Mouse (Mus musculus): ENCODE results near the gene Prune2.
"Not testable (repeated sequence)": the region's sequence is repeated elsewhere in the genome, so short reads cannot be mapped to it uniquely, and the experiment has no call there.

Gene Prune2

DNA sequence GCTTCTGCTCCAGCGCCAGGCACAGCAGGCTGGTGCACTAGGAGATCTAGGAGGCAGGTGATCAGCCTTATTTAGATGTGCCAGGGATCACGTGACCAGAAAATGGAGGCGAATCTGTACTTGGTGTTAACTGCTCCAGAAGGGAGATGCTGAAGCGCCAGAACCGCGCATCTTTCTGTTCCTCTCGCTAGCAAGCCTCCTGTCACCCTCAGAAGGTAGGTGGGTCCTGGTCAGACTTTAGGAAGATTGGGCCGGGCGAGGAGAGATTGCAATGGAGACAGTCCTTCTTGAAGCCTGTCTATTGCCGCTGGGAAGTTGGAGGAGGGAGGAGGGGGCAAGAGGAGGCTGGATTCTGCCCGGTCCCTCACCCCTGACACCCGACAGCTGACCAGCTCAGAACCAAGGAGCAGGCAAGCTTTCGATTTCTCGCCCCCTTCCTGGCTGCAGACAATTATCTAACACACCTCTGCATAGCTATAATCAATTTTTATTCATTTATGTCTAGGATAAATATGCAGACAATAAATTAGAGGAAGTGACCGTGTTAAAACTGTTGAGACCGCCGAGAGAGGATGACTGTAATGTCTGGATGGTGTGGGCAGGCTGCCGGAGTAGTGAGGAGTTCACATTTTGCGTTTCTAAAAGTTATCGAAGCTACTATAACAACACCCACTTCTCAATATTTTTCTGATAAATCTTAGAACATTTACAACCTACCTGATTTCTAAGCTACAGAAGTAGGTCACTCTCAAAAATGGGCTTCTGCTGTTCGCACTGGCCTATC, 181.0 kb downstream of the Prune2 start:
- DNase-seq = peak; percentile 88

DNA sequence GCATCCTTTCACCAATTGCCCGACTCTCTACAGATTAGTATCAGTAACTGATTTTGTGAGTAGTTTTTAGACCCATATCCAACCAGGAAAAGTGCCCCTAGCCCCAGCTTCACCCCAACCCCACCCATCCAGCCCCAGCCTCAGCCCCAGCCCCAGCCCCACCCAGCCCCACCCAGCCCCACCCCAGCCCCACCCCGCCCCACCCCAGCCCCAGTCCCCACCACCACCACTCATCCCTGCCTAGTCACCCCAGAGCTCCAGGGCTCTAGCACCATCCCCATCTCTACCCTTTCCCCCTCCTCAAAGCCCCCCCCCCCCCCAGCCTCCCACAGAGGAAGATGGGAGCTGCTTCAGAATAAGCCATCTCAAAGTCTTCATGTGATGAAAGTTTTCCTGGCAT, 181.7 kb downstream of the Prune2 start:
- no peak for DNase-seq

DNA sequence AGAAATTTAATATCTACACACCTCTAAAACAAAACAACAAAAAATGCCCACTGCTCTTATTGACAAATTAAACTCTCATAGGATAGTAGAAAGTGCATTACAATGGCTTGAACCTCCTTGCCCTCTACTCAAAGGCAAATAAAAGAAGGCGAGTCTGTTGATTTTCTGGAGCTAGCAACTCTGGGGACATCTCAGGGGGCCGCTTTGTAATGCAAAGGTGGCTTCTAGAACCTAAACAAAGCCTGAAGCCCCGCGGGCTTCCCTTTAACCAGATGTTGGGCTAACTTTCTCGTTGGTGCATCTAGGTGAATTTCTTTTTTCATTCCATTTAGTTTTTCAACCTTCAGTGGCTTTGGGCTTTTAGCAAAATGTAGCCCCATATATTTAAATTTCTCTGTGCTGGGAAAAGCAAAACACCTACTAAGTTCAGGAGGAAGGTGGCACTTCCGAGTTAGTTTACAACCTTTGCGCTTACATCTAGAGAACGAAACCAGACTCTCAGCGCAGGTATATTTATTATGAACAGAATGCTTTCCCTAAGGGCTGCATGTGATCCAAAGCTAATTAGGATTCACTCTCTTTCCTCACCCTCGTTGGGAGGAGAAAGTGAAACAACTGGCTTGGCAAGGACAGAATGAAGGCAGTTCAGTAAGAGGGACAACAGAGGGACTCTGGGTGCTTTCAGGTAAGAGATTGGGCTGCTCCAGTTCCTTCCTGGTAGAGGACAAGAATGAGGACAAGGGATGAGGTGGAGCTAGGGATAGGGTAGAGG, 182.4 kb downstream of the Prune2 start:
- DNase-seq = no peak

DNA sequence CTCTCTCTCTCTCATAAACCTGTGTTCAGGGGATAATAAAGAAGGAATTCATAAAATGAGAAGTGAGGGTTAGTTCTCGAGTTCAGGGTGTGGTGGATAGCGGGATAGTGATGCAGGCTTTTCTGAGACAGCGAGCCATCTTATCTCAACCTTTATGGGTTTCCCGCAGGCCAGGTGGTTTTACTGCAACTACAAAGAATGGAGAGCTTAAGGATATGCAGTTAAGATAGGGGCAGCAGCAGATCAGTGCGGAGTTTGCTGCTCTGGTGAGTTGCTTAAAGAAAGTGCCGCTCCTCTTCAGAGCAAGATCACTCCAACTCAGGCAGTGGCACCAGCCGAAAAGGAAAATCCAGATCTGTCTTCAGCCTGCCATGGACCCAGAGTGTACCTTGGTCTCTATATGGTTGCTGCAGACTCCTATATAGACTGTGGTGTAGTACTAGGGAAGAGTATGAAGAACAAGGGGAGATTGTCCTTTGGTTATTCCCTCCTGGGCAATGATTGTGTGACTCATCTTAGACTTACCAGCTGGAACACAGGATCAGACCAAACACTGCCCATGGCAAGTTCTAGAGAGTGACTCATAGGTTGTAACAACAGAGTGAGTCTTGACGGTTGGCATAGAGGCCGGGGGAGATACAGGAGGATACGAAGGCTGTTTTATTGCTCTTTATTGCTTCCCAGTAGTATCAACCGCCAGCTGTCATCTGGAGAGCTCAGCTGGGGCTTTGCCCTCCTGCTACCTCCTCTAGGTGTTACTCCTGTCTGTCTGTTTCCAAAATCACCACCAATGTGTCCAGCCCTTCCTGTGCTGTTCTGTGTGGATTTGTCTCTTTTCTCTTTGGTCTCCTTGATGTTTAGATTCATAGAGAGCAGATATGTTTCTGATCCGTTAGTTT, 184.3 kb downstream of the Prune2 start:
- no peak for DNase-seq

DNA sequence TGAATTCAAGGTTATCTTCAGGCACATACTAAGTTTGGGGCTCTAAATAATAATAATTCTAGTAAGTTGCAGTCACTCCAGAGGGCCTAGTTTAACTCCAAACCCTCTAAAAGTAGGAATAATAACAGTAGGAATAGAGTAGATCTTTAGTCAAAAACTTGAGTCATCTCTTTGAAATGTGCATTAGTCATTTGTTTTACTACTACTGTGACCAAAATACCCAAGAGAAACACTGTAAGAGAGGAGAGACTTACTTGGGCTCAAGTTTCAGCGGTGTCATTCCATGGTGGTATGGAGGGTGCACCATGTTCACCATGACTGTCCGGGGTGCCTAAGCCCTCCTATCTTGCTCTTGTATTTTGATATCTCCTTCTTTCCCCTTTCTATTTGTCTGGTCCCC, 187.3 kb downstream of the Prune2 start:
- no peak for DNase-seq

DNA sequence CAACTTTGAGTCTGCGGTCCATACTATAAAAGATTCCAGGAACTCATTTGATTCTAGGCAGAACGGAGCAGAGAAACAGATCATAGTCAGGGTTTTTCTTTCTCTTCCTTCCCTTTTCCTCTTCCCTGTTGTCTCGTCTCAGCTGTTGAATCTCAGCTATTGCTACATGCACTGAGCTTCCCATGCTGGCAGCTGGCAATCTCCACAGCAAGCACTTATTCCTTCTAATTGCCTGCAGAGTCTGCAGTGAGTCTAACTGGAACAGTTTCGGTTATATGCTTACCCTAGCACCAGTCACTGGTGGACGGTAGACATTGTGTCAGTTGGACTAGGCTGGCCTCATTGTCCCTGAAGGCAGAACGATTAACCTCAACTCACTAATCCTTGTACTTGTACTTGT, 188.3 kb downstream of the Prune2 start:
- DNase-seq = no peak

DNA sequence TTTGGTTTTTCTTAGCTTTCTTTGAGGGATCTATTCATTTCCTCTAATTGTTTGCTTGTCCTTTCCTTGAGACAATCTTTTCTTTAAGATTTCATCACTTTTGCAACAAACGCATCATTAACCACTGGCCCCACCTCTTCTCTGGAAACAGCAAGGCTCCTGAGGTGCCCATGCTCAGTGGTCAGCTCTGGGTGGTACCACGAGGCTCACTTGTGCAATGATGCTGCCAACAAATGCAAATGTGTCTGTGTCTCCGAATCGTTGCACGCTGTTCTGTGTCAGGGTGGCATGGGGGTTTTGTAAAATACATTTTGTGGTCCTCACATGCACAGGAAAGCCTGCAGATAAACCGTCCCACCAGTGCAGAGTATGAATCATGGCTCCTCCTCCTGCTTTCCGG, 194.1 kb downstream of the Prune2 start:
- no peak for DNase-seq

DNA sequence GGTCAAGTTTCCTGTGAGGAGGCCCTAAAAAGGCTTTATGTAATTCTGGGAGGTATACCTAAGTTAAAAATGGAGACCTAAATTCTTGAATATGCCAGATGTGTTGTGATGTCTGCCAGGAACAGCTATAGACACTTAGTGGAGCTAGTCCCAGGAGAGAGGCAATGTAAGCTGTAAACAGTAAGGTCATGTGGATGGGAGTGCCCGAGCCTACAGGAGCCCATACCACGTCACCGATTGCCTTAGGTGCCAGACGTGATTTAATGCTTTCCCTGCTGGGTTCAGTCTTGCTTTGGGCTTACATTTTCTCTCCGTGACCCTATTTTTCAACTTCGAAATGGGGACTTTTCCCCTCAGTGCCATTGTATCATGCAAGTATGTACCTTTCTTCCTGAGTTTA, 195.9 kb downstream of the Prune2 start:
- no peak for DNase-seq

DNA sequence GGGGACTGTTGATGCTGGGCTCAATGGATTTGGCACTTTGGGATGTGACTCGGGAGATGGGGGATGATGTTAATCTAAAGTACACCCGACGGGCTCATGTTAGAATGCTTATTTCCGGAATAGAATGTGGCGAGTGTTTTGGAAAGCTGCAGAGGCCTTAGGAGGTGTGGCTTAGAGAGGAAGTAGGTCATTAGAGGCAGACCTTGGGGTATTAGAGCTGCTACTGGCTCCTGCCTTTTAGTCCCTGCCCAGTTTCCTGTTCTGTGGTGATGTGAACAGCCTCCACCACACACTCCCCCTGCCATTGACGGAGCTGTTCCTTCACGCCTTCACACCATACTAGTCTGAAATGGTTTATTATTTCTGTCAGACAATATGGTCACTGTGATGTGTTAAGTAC, 196.5 kb downstream of the Prune2 start:
- no peak for DNase-seq

DNA sequence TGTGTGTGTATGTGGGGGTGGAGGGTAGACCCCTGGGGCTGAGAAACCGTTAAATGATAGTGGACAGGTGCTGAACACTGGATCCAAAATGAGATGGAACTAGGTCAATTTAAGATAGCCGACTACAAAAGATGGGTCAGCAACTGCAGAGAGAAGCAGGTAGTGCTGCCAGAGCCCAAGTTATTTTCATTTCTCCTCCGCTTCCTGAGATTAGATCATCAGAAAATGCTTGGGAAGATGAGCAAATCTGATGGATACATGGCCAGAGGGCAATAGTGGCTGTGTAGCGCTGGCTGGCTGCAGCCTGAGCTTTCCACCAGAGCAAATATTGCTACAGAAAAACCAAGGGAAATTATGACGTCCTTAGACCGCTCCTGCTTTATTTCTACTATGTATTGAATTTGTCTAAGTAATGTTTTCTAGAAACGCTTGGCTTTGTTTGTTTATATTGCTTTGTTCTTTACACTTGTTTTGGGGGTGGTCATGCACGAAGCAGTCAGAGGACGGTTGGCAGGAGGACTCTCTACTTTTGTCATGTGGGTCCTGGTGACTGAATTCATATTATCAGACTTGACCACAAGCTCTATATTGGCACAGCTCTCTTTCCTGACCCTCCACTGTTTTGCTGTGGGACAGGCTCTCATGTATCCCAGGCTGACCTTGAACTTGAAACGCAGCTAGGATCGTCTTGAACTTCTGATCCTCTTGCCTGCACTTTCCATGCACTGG, 198.2 kb downstream of the Prune2 start:
- DNase-seq = peak; percentile 49

DNA sequence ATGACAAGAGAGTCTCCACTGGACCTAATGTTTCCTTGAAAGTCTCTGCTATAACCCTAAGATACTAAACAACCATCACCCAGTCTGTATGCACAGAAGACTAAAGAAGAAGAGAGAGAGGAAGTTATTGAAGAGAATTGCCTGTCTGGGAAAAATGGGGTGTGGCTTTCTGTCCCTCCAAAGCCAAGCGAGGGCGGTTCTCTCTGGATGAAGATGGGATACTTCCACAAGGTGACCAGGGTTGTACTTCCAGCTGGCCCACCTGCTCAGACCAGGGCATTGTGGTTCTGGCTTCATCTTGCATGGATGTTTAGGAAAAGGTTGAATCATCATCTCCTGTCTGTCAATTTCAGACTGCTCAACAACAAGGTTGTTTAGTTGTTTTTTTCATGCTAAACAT, 199.3 kb downstream of the Prune2 start:
- DNase-seq = no peak

DNA sequence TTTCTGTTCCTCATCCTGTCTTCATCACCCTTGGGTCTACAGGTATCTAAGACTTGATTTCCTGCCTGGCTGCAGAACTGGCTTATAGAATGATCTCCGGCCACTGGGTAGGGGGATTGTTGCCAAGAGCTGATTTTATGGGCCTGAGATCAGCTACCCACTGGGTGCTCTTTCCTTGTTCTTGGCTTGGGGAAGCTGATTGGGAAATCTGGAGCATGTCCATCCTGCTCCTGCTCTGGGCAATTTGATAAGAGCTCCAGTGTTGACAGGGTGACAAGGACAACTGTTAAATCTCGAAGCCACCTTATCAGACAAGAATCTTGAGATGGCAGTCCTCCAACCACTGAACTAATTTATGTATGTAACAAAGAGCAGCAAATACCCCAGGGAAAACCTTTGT, 203.8 kb downstream of the Prune2 start:
- peak; percentile 91 for DNase-seq

DNA sequence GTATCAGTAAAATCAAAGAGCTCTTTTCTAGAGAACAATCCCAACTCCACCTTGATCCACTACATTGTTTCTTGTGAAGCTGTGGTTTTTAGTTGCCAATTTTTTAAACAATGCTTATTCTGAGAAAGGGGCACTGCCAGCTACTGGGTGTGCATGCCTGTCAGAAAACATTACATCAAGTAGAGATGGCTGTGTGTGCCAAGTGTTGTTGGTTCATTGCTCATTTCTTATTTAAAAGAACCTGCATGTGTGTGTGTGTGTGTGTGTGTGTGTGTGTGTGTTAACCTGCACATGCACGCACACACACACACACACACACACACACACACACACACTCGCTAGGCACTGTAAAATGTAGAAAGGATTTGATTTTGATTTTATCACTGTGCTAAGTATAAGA, 204.3 kb downstream of the Prune2 start:
- peak; percentile 81 for DNase-seq

DNA sequence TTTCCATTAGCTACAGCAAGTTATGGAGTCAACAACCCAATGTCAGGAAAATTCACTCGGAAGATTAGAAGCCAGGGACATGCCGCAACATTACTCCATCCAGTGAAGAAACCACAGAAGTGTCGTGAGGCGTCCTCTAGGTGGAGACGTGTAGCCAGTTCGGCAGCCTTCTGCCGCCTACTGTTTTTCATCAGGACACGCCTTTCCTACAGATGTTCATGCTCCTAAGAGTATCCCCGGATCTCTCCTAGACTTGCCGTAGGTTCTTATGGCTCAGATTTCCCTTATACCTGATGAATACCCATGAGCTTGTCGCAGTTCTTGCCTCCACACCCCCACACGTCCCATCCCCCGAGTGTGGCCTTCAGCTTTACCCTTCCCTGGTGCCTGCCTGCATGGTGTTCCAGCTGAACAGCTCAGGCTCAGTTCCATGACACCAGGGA, 207.6 kb downstream of the Prune2 start:
- no peak for DNase-seq

DNA sequence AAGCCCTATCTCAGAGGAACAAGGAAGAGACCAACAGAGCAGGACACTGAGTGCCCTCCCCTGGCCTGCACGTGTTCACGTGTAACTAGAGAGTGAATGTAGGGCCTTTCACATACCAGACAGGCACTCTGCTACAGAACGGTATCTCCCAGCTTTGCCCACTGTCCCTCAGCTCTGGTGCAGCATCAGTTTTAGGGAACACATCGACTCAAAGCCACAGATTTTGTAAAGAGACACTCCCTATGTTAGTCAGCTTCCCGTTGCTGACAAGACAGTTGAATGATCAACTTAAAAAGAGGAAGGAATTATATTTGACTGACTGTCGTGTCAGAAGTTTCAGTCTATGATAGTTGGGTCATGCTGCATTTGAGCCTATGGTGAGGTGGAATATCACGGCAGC, 210.4 kb downstream of the Prune2 start:
- DNase-seq = no peak

DNA sequence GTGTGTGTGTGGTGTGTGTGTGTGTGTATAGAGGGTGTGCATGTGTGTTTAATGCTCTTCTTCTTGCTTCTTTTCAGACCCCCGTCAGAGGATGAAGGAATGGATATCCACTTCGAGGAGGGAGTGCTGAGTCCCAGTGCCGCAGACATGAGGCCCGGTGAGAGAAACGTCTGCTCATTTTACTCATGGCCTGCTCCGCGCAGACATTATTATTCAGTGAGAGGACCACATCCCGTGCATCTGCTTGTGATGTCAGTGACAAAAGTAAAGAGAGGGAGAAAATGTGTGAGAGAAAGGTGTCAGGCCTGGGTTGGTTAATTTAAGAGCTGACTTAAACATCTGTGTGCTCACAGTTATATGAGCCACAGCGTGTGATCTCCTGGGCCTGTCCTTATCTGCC, 212.3 kb downstream of the Prune2 start:
- no peak for DNase-seq

DNA sequence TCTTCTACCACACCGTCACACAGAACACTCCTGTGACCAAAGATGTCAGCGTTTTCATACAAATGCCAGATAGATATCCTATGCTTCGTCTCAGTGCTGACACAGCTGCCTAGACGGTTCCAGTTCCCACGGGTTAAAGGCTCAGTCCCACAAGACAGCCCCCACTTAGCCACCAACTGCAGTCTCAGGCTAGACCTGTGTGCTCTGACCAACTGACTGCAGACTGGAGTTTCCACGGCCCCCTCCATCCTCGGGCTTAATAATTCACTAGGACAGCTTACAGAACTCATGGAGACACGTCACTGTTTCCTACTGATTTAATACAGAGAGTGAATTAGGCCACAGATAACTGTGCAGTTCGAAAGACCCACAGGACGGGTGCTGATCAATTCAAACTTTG, 213.8 kb downstream of the Prune2 start:
- no peak for DNase-seq

DNA sequence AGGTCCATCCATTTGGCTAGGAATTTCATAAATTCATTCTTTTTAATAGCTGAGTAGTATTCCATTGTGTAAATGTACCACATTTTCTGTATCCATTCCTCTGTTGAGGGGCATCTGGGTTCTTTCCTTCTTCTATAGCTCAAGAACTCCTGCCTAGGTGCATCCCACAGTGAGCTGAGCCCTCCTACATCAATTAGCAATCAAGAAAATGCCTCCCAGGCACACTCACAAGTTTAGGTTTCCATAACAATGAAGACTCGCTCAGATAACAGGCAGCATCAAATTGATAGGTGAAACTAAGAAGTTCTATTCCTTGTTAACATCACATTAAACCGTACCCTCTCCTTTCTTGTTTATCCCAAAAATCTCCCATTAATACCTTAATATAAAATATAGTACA, 218.6 kb downstream of the Prune2 start:
- not testable (repeated sequence) for DNase-seq

DNA sequence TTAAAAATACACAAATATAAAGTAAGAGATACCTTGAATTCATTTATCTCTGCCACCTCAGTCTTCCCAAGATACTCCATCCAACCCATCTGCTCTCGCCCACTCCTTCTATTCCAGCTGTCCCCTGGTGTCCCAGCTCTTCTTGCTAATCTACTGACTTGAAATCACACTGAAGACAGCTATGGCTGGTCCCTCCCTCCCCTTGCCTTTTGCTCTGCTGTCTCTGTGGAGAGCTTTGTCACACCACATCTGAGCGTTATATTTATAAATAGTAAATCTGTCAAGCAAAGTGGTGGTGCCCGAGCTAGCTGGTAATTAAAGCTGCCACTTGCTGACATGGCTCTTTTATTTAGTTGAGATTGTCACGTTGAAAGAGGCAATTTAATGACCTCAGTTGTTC, 224.6 kb downstream of the Prune2 start:
- no peak for DNase-seq

DNA sequence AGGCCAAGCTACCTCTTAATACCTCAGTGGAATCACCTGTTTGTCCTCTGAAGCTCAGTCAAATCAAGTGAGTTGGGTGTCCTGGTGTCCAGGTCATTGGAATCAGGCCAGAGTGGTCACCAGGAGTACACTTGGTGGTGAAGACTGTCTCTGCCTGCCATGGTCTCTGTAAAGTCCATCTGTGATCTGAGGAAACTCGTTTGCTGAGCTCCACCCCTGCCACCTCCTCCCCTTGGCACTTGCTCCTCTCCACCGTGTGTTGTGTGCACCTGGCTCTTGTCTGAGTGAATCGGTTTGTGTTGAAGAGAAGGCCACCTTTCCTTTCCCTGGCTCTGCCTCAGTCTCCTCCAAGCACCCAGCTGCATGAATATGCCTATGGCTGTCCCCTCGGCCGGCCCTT, 238.8 kb downstream of the Prune2 start:
- peak; percentile 64 for DNase-seq

DNA sequence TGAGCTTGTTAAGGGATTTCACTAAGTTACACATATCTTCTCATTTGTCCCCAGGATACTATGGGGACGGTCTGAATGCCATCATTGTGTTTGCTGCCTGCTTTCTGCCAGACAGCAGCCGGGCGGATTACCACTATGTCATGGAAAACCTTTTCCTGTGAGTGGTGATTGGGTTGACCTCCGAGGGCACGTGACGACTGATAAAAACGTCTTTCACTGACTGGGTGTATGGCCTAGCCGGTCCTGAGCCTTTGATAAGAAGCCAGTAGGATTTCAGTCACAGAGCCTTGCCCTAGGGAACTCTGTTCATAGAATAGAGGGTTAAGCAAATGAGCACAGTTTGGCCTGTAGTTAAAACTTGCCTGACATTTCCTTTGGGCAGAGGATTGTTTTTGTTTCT, 243.1 kb downstream of the Prune2 start:
- no peak for DNase-seq

DNA sequence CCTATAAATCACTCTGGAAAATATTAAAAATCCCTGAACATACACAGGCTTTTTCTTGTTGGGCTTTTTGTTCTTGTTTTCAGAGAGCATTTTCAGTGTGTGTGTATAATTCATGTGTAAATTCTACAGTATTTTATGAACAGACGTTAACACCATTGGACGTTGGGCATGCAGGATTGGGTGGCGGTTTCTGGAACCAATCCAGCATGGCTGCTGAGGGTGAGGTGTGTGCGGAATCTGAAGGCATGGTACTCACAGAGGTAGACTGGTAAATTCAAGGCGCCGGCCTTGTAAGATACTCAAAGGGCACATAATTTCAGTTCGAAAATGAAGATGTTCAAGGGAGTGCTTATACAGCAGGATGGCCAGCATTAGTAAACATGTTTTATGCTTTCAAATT, 251.2 kb downstream of the Prune2 start:
- peak; percentile 41 for DNase-seq

DNA sequence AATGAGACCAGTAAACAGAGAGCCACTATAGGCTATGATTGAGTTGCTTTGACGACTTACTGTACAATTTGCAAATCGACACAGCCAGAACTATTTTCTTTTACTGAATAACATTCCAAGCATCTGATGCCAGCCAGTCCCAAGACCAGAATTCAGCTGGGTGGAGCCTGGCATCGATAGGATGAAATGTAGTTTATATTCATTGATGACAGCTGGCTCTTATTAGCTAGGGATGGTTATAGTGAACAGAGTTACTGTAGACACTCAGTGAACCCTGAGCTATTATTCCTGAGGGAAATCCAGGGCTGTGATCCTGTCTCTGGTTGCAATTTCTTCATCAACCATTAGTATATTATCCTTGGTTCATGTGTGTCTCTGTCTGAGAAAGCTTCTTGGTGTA, 254.6 kb downstream of the Prune2 start:
- no peak for DNase-seq
